Mouse (Mus musculus): ENCODE data around the gene Spg21.

Gene Spg21

GRCm38 (mm10) chr9:65460732-65461442, at the start of gene Spg21:
TSS of gene Spg21 (plus strand) at chr9:65460947.
- 1% methylated on average over 53 of the region's 53 CpGs for WGBS

GRCm38 (mm10) chr9:65411326-65411725, 49.4 kb upstream of the Spg21 start:
- 63% methylated on average over 3 of the region's 3 CpGs for WGBS

GRCm38 (mm10) chr9:65417738-65418137, 43.0 kb upstream of the Spg21 start:
- 51% methylated on average over 3 of the region's 3 CpGs for WGBS

- WGBS: 83% methylated on average over 3 of the region's 3 CpGs
Measured at GRCm38 (mm10) chr9:65419633-65420032, 41.1 kb upstream of the Spg21 start.

- 89% methylated on average over 11 of the region's 11 CpGs for WGBS
Measured at GRCm38 (mm10) chr9:65422760-65423501, 37.8 kb upstream of the Spg21 start, which contains the start of gene Slc51b. TSS of gene Slc51b (minus strand) at chr9:65422955.

- 65% methylated on average over 3 of the region's 3 CpGs for WGBS
Measured at GRCm38 (mm10) chr9:65424393-65424792, 36.4 kb upstream of the Spg21 start.

- WGBS: 78% methylated on average over 2 of the region's 2 CpGs
Measured at GRCm38 (mm10) chr9:65427511-65427910, 33.2 kb upstream of the Spg21 start.

GRCm38 (mm10) chr9:65428003-65428402, 32.7 kb upstream of the Spg21 start:
- 91% methylated on average over 5 of the region's 5 CpGs for WGBS

GRCm38 (mm10) chr9:65430921-65431320, 29.8 kb upstream of the Spg21 start:
- 96% methylated on average over 5 of the region's 5 CpGs for WGBS

GRCm38 (mm10) chr9:65432236-65432635, 28.5 kb upstream of the Spg21 start:
- WGBS: under 1% methylated on average over 3 of the region's 3 CpGs

- WGBS: 64% methylated on average over 5 of the region's 5 CpGs
Measured at GRCm38 (mm10) chr9:65434140-65434539, 26.6 kb upstream of the Spg21 start.

GRCm38 (mm10) chr9:65435211-65435610, 25.5 kb upstream of the Spg21 start:
- 55% methylated on average over 4 of the region's 4 CpGs for WGBS

GRCm38 (mm10) chr9:65435671-65436301, 25.0 kb upstream of the Spg21 start, which contains the start of gene Mtfmt:
TSS of gene Mtfmt (plus strand) at chr9:65435782.
- WGBS: under 1% methylated on average over 54 of the region's 54 CpGs

- WGBS: 89% methylated on average over 4 of the region's 4 CpGs
Measured at GRCm38 (mm10) chr9:65444692-65445091, 16.1 kb upstream of the Spg21 start.

GRCm38 (mm10) chr9:65447951-65448350, 12.8 kb upstream of the Spg21 start:
- WGBS: 93% methylated on average over 6 of the region's 6 CpGs

GRCm38 (mm10) chr9:65458975-65459374, 1.8 kb upstream of the Spg21 start:
- 83% methylated on average over 2 of the region's 2 CpGs for WGBS

- WGBS: 41% methylated on average over 3 of the region's 3 CpGs
Measured at GRCm38 (mm10) chr9:65460198-65460597, 549 bp upstream of the Spg21 start.

GRCm38 (mm10) chr9:65462544-65462943, 1.8 kb downstream of the Spg21 start:
- WGBS: 62% methylated on average over 5 of the region's 5 CpGs

GRCm38 (mm10) chr9:65464161-65464560, 3.4 kb downstream of the Spg21 start:
- WGBS: 84% methylated on average over 6 of the region's 6 CpGs

- 89% methylated on average over 2 of the region's 2 CpGs for WGBS
Measured at GRCm38 (mm10) chr9:65465241-65465640, 4.5 kb downstream of the Spg21 start.

GRCm38 (mm10) chr9:65467686-65468085, 6.9 kb downstream of the Spg21 start:
- 70% methylated on average over 11 of the region's 11 CpGs for WGBS

GRCm38 (mm10) chr9:65472769-65473168, 12.0 kb downstream of the Spg21 start:
- WGBS: 88% methylated on average over 4 of the region's 4 CpGs
